Mouse (Mus musculus) ovary, postnatal 14 days (tissue): Measurements from ENCODE around the gene Olfr669.
"Not testable (repeated sequence)": the region's sequence is repeated elsewhere in the genome, so short reads cannot be mapped to it uniquely, and the experiment has no call there.

Source experiments
- DNase-seq: peaks from one replicate; pipeline ENCODE4 v3.0.0; 2022; ENCODE audit warnings: low spot score

Gene Olfr669

GRCm38 (mm10) chr7:104933940-104934339, at the start of gene Olfr669:
Olfr669 (plus strand) TSS chr7:104934240.
- DNase-seq = no peak

- no peak for DNase-seq
Observed at GRCm38 (mm10) chr7:104895852-104896251, 38.2 kb upstream of the Olfr669 start, which contains the start of gene Olfr666. Olfr666 (minus strand) TSS chr7:104895952.

- DNase-seq = no peak
Observed at GRCm38 (mm10) chr7:104921382-104921781, 12.7 kb upstream of the Olfr669 start, which contains the start of gene Olfr667. Olfr667 (minus strand) TSS chr7:104921482.

- DNase-seq = no peak
Observed at GRCm38 (mm10) chr7:104927957-104928356, 6.1 kb upstream of the Olfr669 start, which contains the start of gene Olfr668. Olfr668 (minus strand) TSS chr7:104928057.

GRCm38 (mm10) chr7:104950234-104950633, 16.2 kb downstream of the Olfr669 start:
- DNase-seq = not testable (repeated sequence)

- DNase-seq = no peak
Observed at GRCm38 (mm10) chr7:104962520-104962919, 28.5 kb downstream of the Olfr669 start, which contains the start of gene Olfr670. Olfr670 (minus strand) TSS chr7:104962620.

GRCm38 (mm10) chr7:104972507-104972906, 38.5 kb downstream of the Olfr669 start:
- not testable (repeated sequence) for DNase-seq

- no peak for DNase-seq
Observed at GRCm38 (mm10) chr7:104979026-104979425, 45.0 kb downstream of the Olfr669 start, which contains the start of gene Olfr671. Olfr671 (minus strand) TSS chr7:104979126.
